Comparison of ENCODE assay signal across 27 mouse cellular contexts in genomic region chr10:9796429-9796828, GRCm38 (mm10).
A peak's percentile ranks its signal among the peaks of the same experiment; 100 is the strongest.
DNase-seq lines count a peak whose midpoint lies in the region; ATAC-seq and TF ChIP-seq lines count a peak whose summit lies in the region.
"Had no signal": no experiment of that assay in that cellular context is flagged by ENCODE, and none has a peak within 500 bp of the region (broad histone marks: within the 10 kb centered on the region; RNA-seq: fewer than 3 reads in every experiment).

No protein-coding gene starts in this region.

- no peak overlapping the region for H3K4me2 ChIP-seq in kidney, postnatal 0 days (ENCODE audit: low read length)
- no peak overlapping the region for H3K4me2 ChIP-seq in kidney, embryonic 15.5 days
- no peak overlapping the region for H3K4me2 ChIP-seq in lung, postnatal 0 days (replicated peaks; ENCODE audit: low read depth, low read length)
- H3K4me2 ChIP-seq: embryonic facial prominence, embryonic 13.5 days; forebrain, embryonic 12.5 days; hindbrain, embryonic 15.5 days; limb, embryonic 12.5 days; midbrain, embryonic 13.5 days; neural tube, embryonic 12.5 days; stomach, embryonic 15.5 days had no signal

- 96% methylated on average over 1 of the region's 1 CpGs for WGBS in kidney, postnatal 0 days
- WGBS in kidney, embryonic 15.5 days, result 93% methylated on average over 1 of the region's 1 CpGs
- WGBS in lung, postnatal 0 days, result 97% methylated on average over 1 of the region's 1 CpGs

- no peak overlapping the region for H3K4me3 ChIP-seq in kidney, postnatal 0 days (replicated peaks; ENCODE audit: low read depth, low read length)
- no peak overlapping the region for H3K4me3 ChIP-seq in kidney, embryonic 15.5 days (replicated peaks)
- H3K4me3 ChIP-seq in lung, postnatal 0 days (ENCODE audit: low read depth, low read length), result no peak overlapping the region
- H3K4me3 ChIP-seq: embryonic facial prominence, embryonic 13.5 days; erythroblast, embryonic 14.5 days; forebrain, embryonic 12.5 days; hindbrain, embryonic 15.5 days; limb, embryonic 12.5 days; megakaryocyte, embryonic 14.5 days; midbrain, embryonic 13.5 days; neural tube, embryonic 12.5 days; stomach, embryonic 15.5 days had no signal

- H3K27me3 ChIP-seq in kidney, postnatal 0 days (ENCODE audit: insufficient read depth, low read length), result no peaks in the 10 kb centered on the region
- no peaks in the 10 kb centered on the region for H3K27me3 ChIP-seq in kidney, embryonic 15.5 days
- H3K27me3 ChIP-seq in lung, postnatal 0 days (replicated peaks; ENCODE audit: insufficient read depth, low read length), result no peaks in the 10 kb centered on the region
- H3K27me3 ChIP-seq: embryonic facial prominence, embryonic 13.5 days; forebrain, embryonic 12.5 days; hindbrain, embryonic 15.5 days; limb, embryonic 12.5 days; megakaryocyte, embryonic 14.5 days; midbrain, embryonic 13.5 days; neural tube, embryonic 12.5 days; stomach, embryonic 15.5 days had no signal

- DNase-seq in CD4-positive, CD25-positive, alpha-beta regulatory T cell, adult 2 months (ENCODE audit: low read depth, low spot score), result peak; percentile 29
- no peak for DNase-seq in kidney, postnatal 0 days (ENCODE audit: low spot score)
- DNase-seq in lung, postnatal 0 days (ENCODE audit: low spot score), result no peak
- no peak for DNase-seq in lung, postnatal 25 days (ENCODE audit: low spot score)
- no peak for DNase-seq in embryo, embryonic 9.5 days (ENCODE audit: extremely low spot score)
- DNase-seq: adrenal gland, adult 8-10 months; cerebellum, adult 18-20 months; cerebellum, postnatal 25 days; heart, postnatal 4 days; kidney, postnatal 10 days; lung, postnatal 14 days; retina, postnatal 1 day; right cerebral cortex, postnatal 25 days; thymus, adult 18-20 months; thymus, postnatal 36 days had no signal

- no peaks in the 10 kb centered on the region for H3K9me3 ChIP-seq in kidney, postnatal 0 days (replicated peaks; ENCODE audit: low read length)
- H3K9me3 ChIP-seq in kidney, embryonic 15.5 days (replicated peaks), result no peaks in the 10 kb centered on the region
- no peaks in the 10 kb centered on the region for H3K9me3 ChIP-seq in lung, postnatal 0 days (ENCODE audit: low read length)
- H3K9me3 ChIP-seq: embryonic facial prominence, embryonic 13.5 days; forebrain, embryonic 12.5 days; hindbrain, embryonic 15.5 days; limb, embryonic 12.5 days; megakaryocyte, embryonic 14.5 days; midbrain, embryonic 13.5 days; neural tube, embryonic 12.5 days; stomach, embryonic 15.5 days had no signal

- H3K27ac ChIP-seq in kidney, postnatal 0 days, result no peak overlapping the region
- H3K27ac ChIP-seq in kidney, embryonic 15.5 days, result no peak overlapping the region
- no peak overlapping the region for H3K27ac ChIP-seq in lung, postnatal 0 days (ENCODE audit: low read length)
- H3K27ac ChIP-seq: embryonic facial prominence, embryonic 13.5 days; forebrain, embryonic 12.5 days; hindbrain, embryonic 15.5 days; limb, embryonic 12.5 days; midbrain, embryonic 13.5 days; neural tube, embryonic 12.5 days; stomach, embryonic 15.5 days had no signal

- no peaks in the 10 kb centered on the region for H3K4me1 ChIP-seq in kidney, postnatal 0 days (replicated peaks; ENCODE audit: insufficient read depth, low read length)
- no peaks in the 10 kb centered on the region for H3K4me1 ChIP-seq in kidney, embryonic 15.5 days
- no peaks in the 10 kb centered on the region for H3K4me1 ChIP-seq in lung, postnatal 0 days (ENCODE audit: insufficient read depth, low read depth, low read length)
- H3K4me1 ChIP-seq: embryonic facial prominence, embryonic 13.5 days; forebrain, embryonic 12.5 days; hindbrain, embryonic 15.5 days; limb, embryonic 12.5 days; midbrain, embryonic 13.5 days; neural tube, embryonic 12.5 days; stomach, embryonic 15.5 days had no signal

- peak; percentile 32 for TF ChIP-seq CTCF in kidney, postnatal 0 days (IDR thresholded peaks at IDR 0.05; ENCODE audit: low read depth)
- peak; percentile 24; the same call in 1 of the 2 replicates for TF ChIP-seq CTCF in lung, postnatal 0 days (IDR thresholded peaks at IDR 0.05)

- H3K36me3 ChIP-seq in kidney, postnatal 0 days (ENCODE audit: insufficient read depth, low read length), result 0 out of 2 replicates have a peak, but pooled peaks cover under 1% of the 10 kb centered on the region
- H3K36me3 ChIP-seq in kidney, embryonic 15.5 days, result peaks cover 25% of the 10 kb centered on the region
- peaks cover 9% of the 10 kb centered on the region; the same call in 1 of the 2 replicates for H3K36me3 ChIP-seq in lung, postnatal 0 days (ENCODE audit: insufficient read depth, low read length)

- ATAC-seq in CD4-positive, CD25-positive, alpha-beta regulatory T cell, adult 4 months, result no peak
- ATAC-seq in kidney, postnatal 0 days (replicated peaks; ENCODE audit: low FRiP score, low read depth), result no peak
- no peak for ATAC-seq in kidney, embryonic 15.5 days (replicated peaks; ENCODE audit: low FRiP score)
- no peak for ATAC-seq in lung, postnatal 0 days
- ATAC-seq: activated CD4-positive, CD25-positive, alpha-beta regulatory T cell, adult 4 months had no signal

- no peak for TF ChIP-seq EP300 in lung, postnatal 0 days (IDR thresholded peaks at IDR 0.05)

- no peak overlapping the region for H3K9ac ChIP-seq in kidney, postnatal 0 days (ENCODE audit: low read depth, low read length)
- no peak overlapping the region for H3K9ac ChIP-seq in kidney, embryonic 15.5 days
- no peak overlapping the region for H3K9ac ChIP-seq in lung, postnatal 0 days (replicated peaks; ENCODE audit: low read depth)
- H3K9ac ChIP-seq: embryonic facial prominence, embryonic 13.5 days; forebrain, embryonic 12.5 days; hindbrain, embryonic 15.5 days; limb, embryonic 12.5 days; midbrain, embryonic 13.5 days; neural tube, embryonic 12.5 days; stomach, embryonic 15.5 days had no signal
